Mouse (Mus musculus) heart, embryonic 14.5 days (tissue): ENCODE measurements around the gene Prm3. TPM values are rescaled to one million over a fixed set of nuclear protein-coding genes. Genes with fewer than 3 reads are reported as not detected.
A peak's percentile ranks its signal among the peaks of the same experiment; 100 is the strongest.

ENCODE experiments used
- ATAC-seq: fragments of 200-750 bp; cut with Nextera tagmentation; 2 replicates; pipeline ENCODE4 v1.8.0; 2017; ENCODE audit warnings: low read depth, moderate TSS enrichment; ENCODE audit not compliant: insufficient number of reproducible peaks, insufficient read depth, low FRiP score
- H3K27ac ChIP-seq, 2 experiments: fragments of 200-500 bp in 1 of 2; fragments of 300-500 bp in 1 of 2; sonication (generic) in 1 of 2; replicated peaks in 1 of 2; 2 replicates each; pipeline ENCODE4 v1.5.1; 2012 to 2014; ENCODE audit warnings: low read depth in 2 of 2, low read length in 2 of 2, control low read depth in 1 of 2, mild to moderate bottlenecking in 1 of 2, mixed read lengths in 1 of 2; ENCODE audit not compliant: control insufficient read depth in 1 of 2, insufficient read depth in 1 of 2
- H3K27me3 ChIP-seq: fragments of 300-500 bp; sonication (generic); 2 replicates; pipeline ENCODE4 v1.6.1; 2014; ENCODE audit warnings: mild to moderate bottlenecking, low read length, control low read depth; ENCODE audit not compliant: control insufficient read depth, insufficient read depth
- H3K36me3 ChIP-seq: fragments of 300-500 bp; sonication (generic); 2 replicates; pipeline ENCODE4 v1.6.1; 2014; ENCODE audit warnings: mild to moderate bottlenecking, control low read depth, low read length, mixed read lengths; ENCODE audit not compliant: control insufficient read depth, insufficient read depth
- H3K4me1 ChIP-seq, 2 experiments: fragments of 200-500 bp in 1 of 2; fragments of 300-500 bp in 1 of 2; sonication (generic) in 1 of 2; 2 replicates each; pipeline ENCODE4 v1.6.1; 2012 to 2014; ENCODE audit warnings: low read length in 2 of 2, control low read depth in 1 of 2, mixed read lengths in 1 of 2; ENCODE audit not compliant: control insufficient read depth in 2 of 2, insufficient read depth in 2 of 2
- H3K4me2 ChIP-seq: fragments of 300-500 bp; sonication (generic); 2 replicates; pipeline ENCODE4 v1.6.1; 2014; ENCODE audit warnings: mild to moderate bottlenecking, low read length
- H3K4me3 ChIP-seq, 2 experiments: fragments of 200-500 bp in 1 of 2; fragments of 300-500 bp in 1 of 2; sonication (generic) in 1 of 2; 2 replicates each; pipeline ENCODE4 v1.5.1; 2012 to 2014; ENCODE audit warnings: low read length in 2 of 2, mild to moderate bottlenecking in 2 of 2, control low read depth in 1 of 2, low read depth in 1 of 2, moderate library complexity in 1 of 2; ENCODE audit not compliant: control insufficient read depth in 1 of 2, insufficient read depth in 1 of 2
- H3K9ac ChIP-seq: fragments of 300-500 bp; sonication (generic); 2 replicates; pipeline ENCODE4 v1.6.1; 2014; ENCODE audit warnings: mild to moderate bottlenecking, low read length
- H3K9me3 ChIP-seq: fragments of 300-500 bp; sonication (generic); 2 replicates; pipeline ENCODE4 v1.6.1; 2016; ENCODE audit warnings: low read length, control low read depth; ENCODE audit not compliant: control insufficient read depth
- WGBS: fragments of 180-500 bp; shearing (Covaris S2); extraction: QIAGEN DNeasy Blood & Tissue Kit; methylation state at CpG from one replicate; pipeline ENCODE4 v1.1.7; 2014; 5-methylcytosine and 5-hydroxymethylcytosine counted together
- polyA plus RNA-seq: library from polyadenylated mRNA; unstranded; fragments of >200 nt; fragmentation: Nextera tagmentation; extraction: Ambion mirVana; gene quantifications from 2 replicates; pipeline ENCODE4 v1.2.1, GENCODE M21; 2014

The Prm3 gene
- not detected in 2 replicates for polyA plus RNA-seq

DNA sequence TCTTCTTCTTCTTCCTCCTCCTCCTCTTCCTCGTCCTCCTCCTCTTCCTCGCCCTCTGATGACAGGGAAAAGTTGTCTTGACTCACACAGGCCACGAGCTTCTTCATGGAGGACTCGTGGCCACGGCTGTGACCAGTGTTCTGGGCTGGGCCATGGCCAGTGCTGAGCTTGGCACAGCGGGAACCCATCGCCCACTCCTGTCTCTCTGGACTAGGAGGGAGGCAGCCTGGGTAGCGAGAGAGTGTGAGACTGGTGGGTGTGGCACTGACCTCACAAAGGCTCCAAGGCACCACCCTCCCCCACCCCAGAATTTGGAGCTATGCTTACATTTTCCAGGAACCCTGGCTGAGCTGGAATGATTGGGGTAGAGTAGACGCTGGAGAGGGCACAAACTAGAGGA is at the start of gene Prm3:
Gene Prm3 (minus strand): TSS at position 213 of the 400 bp plus-strand sequence.
- H3K4me1 ChIP-seq: peaks cover 13 to 17% of the 10 kb centered on the region in 2 experiments
- H3K36me3 ChIP-seq: no peaks in the 10 kb centered on the region
- no peak within 1 kb of the TSS for H3K27ac ChIP-seq
- no peak within 1 kb of the TSS for H3K4me3 ChIP-seq
- 67% methylated on average over 9 of the region's 9 CpGs for WGBS
- H3K4me2 ChIP-seq: no peak within 1 kb of the TSS
- no peaks in the 10 kb centered on the region for H3K9me3 ChIP-seq
- H3K9ac ChIP-seq: no peak within 1 kb of the TSS
- ATAC-seq: no peak
- peaks cover 7% of the 10 kb centered on the region; the same call in 1 of the 2 replicates for H3K27me3 ChIP-seq

- WGBS: 84% methylated on average over 12 of the region's 14 CpGs
- Histone ChIP-seq H3K4me2 (no peak overlapping the region), H3K9ac (no peak overlapping the region), H3K9me3 (no peaks in the 10 kb centered on the region), H3K36me3 (0 out of 2 replicates have a peak, but pooled peaks cover 4% of the 10 kb centered on the region), H3K27ac (no peak overlapping the region; a peak in 1 of 4 replicates), H3K4me3 (no peak overlapping the region), H3K27me3 (no peaks in the 10 kb centered on the region), H3K4me1 (peaks cover 37 to 55% of the 10 kb centered on the region in 2 experiments)
- no peak for ATAC-seq
Observed at GRCm38 (mm10) chr16:10840018-10840417, 49.3 kb upstream of the Prm3 start.

DNA sequence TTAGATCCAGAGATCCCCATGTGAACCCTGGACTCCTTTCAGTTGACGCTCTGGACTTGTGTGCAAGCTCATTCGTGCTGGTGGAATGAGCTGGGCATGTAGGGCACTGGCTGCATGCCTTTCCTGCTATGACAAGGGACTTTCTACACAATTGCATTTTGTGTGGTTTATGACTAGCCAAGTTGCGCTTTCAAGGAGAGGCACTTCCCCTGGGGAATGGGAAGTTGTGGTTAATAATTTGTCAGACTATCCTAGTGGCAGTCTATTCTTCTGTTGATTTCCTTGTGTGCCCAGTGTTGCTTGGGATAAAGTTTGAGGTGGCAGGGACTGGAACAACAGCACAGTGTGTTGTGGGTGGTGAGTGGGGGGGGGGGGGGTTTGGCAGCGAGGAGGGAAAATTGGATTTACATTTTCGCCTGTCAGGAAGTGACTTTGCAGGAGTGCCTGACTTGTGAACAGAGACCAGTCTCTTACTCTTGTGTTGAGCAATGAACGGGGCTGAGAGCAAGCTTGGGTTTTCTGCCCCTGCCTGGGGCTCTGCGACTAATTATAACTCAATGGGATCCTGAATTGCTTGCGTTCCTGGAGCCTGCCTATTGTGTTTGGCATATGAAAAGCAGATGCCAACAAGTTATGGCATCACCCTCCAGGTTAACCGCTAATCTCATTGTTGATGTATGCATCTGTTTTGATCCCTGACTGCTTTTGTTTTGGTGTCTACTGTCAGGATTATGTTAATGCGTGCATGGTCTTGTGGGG is 48.0 kb upstream of the Prm3 start:
- Histone ChIP-seq H3K27ac (peak overlapping the region; percentile 88), H3K4me1 (peaks cover 31 to 47% of the 10 kb centered on the region in 2 experiments), H3K4me2 (peak overlapping the region; percentile 48), H3K27me3 (no peaks in the 10 kb centered on the region), H3K9me3 (no peaks in the 10 kb centered on the region), H3K9ac (peak overlapping the region; percentile 59), H3K4me3 (no peak overlapping the region), H3K36me3 (0 out of 2 replicates have a peak, but pooled peaks cover 4% of the 10 kb centered on the region)
- ATAC-seq: no peak
- WGBS: 31% methylated on average over 10 of the region's 10 CpGs

- no peak for ATAC-seq
- H3K27me3 ChIP-seq: no peaks in the 10 kb centered on the region
- peak overlapping the region; percentile 59 for H3K9ac ChIP-seq
- H3K36me3 ChIP-seq: 0 out of 2 replicates have a peak, but pooled peaks cover 4% of the 10 kb centered on the region
- peaks cover 26 to 41% of the 10 kb centered on the region in 2 experiments for H3K4me1 ChIP-seq
- peak overlapping the region; percentile 88 for H3K27ac ChIP-seq
- WGBS: 68% methylated on average over 1 of the region's 1 CpGs
- H3K4me2 ChIP-seq: no peak overlapping the region
- no peaks in the 10 kb centered on the region for H3K9me3 ChIP-seq
- no peak overlapping the region for H3K4me3 ChIP-seq
Observed at GRCm38 (mm10) chr16:10837903-10838302, 47.2 kb upstream of the Prm3 start.

DNA sequence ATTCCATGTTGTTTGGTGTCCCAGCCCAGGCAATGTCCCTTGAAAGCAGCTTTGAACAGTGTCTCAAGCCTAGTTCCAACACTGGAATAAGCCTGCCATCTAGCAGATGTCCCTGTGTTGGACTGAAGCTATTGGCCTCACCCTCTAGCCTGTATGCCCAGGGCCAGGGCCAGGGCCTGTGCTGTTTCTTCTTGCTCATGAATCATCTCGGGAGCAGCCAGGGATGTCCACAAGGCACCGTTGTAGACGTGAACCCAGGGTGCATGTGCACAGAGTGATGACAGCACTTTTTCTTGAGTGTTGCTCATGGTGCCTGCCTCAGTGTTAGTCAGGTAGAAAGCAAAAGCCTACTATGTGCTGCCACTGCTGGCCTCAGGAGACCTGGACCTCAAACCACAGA is 46.5 kb upstream of the Prm3 start:
- H3K27ac ChIP-seq: no peak overlapping the region
- no peak overlapping the region for H3K4me3 ChIP-seq
- H3K36me3 ChIP-seq: 0 out of 2 replicates have a peak, but pooled peaks cover 4% of the 10 kb centered on the region
- H3K9ac ChIP-seq: no peak overlapping the region
- no peaks in the 10 kb centered on the region for H3K9me3 ChIP-seq
- no peaks in the 10 kb centered on the region for H3K27me3 ChIP-seq
- H3K4me2 ChIP-seq: no peak overlapping the region
- ATAC-seq: no peak
- peaks cover 26 to 41% of the 10 kb centered on the region in 2 experiments for H3K4me1 ChIP-seq
- 85% methylated on average over 3 of the region's 3 CpGs for WGBS

GRCm38 (mm10) chr16:10836388-10836787 is 45.7 kb upstream of the Prm3 start:
- ATAC-seq: no peak
- WGBS: 96% methylated on average over 3 of the region's 3 CpGs
- no peak overlapping the region for H3K9ac ChIP-seq
- no peak overlapping the region for H3K4me2 ChIP-seq
- 0 out of 2 replicates have a peak, but pooled peaks cover 4% of the 10 kb centered on the region for H3K36me3 ChIP-seq
- no peak overlapping the region for H3K4me3 ChIP-seq
- no peaks in the 10 kb centered on the region for H3K27me3 ChIP-seq
- peaks cover 26 to 41% of the 10 kb centered on the region in 2 experiments for H3K4me1 ChIP-seq
- no peaks in the 10 kb centered on the region for H3K9me3 ChIP-seq
- no peak overlapping the region for H3K27ac ChIP-seq

- peak within 1 kb of the TSS; percentile 63 to 68 for H3K4me3 ChIP-seq
- peak within 1 kb of the TSS; percentile 84 for H3K4me2 ChIP-seq
- no peaks in the 10 kb centered on the region for H3K27me3 ChIP-seq
- peak within 1 kb of the TSS; percentile 77 for H3K9ac ChIP-seq
- peaks cover 26 to 40% of the 10 kb centered on the region in 2 experiments for H3K4me1 ChIP-seq
- H3K27ac ChIP-seq: peak within 1 kb of the TSS; percentile 40 to 76
- WGBS: under 1% methylated on average over 60 of the region's 69 CpGs
- H3K9me3 ChIP-seq: no peaks in the 10 kb centered on the region
- ATAC-seq: peak; percentile 70
- H3K36me3 ChIP-seq: no peaks in the 10 kb centered on the region
Observed at GRCm38 (mm10) chr16:10834911-10835587, 44.3 kb upstream of the Prm3 start, which contains the start of gene Rmi2. Gene Rmi2 (plus strand): TSS chr16:10835059.
